Mouse (Mus musculus) c-Kit-positive CD71-positive TER-119-negative erythroid progenitor cells, embryonic 14.5 days (primary cell): ENCODE results near the gene Pcsk5.
"Not testable (repeated sequence)": the region's sequence is repeated elsewhere in the genome, so short reads cannot be mapped to it uniquely, and the experiment has no call there.

Experiments used
- DNase-seq: peaks from one replicate; pipeline ENCODE4 v3.0.0-alpha.2; 2013; ENCODE audit warnings: low read depth

Pcsk5 gene

DNA sequence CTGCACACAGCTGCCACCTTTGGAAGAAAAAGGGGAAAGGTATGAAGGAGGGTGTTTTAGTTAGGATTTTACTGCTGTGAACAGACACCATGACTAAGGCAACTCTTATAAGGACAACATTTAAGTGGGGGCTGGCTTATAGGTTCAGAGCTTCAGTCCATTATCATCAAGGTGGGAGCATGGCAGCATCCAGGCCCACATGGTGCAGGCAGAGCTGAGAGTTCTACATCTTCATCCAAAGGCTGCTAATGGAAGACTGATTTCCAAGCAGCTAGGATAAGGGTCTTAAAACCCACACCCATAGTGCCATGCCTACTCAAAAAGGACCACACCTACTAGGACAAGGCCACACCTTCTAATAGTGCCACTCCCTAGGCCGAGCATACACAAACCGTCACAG is 364.3 kb downstream of the Pcsk5 start:
- DNase-seq: not testable (repeated sequence)

DNA sequence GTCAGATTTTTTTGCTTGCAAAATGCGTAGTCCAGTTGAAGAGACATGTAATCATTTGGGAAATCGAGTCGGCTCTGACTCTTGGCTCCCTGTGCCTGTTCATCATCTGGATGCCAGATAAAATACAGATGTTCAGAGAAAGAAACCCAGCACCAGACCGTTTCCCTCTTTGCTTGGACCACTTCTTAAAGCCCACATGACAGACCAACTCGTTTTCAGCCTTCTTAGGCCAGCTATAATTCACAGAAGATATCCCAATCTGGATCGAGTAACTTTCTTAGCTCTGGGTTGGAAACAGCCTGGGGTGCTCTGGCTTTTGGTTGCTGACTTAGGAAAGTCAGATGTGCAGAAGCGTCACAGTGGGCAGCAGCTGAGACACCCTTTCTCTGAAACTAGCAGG is 365.6 kb downstream of the Pcsk5 start:
- DNase-seq: no peak

GRCm38 (mm10) chr19:17471196-17471595 is 366.2 kb downstream of the Pcsk5 start:
- DNase-seq: no peak

- no peak for DNase-seq
Observed at GRCm38 (mm10) chr19:17467556-17468211, 369.7 kb downstream of the Pcsk5 start.

DNA sequence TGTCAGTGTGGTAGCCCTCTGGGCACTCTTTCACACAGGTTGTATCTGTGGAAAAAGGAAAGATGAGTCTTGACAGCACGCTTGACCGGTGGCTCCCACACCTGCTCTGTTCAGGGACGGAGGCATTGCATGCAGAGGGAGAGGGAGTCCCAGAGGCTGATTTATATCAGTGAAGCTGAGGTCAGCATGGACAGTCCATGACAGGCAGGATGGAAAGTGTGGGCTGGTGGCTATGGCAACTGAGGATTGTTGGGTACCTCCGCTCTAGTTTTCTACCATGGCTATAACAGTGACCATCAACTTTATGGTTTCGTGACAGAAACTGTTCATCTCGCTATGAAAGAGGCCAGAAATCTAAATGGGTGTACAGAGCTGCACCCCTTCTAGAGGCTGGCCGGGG is 385.4 kb downstream of the Pcsk5 start:
- DNase-seq: no peak

DNA sequence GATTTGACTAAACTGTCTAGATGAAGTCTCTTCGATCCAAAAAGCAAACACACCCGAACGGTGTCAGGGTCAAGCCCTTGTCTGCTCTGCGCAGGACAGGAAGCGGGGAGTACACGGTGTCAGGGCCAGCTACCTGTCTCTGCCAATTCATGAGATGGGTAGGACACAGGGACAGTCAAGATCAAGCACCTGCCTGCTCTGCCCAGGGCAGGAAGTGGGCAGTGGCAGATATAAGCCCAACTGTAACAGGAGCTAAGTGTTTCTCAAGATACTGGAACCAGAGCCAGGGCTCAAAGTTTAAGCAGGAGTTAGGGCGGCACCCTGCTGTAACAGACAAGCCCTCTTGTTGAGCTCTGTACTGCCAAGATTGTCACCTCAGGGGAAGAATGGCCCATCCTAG is 393.9 kb downstream of the Pcsk5 start:
- no peak for DNase-seq

GRCm38 (mm10) chr19:17439476-17440189 is 397.8 kb downstream of the Pcsk5 start:
- no peak for DNase-seq

GRCm38 (mm10) chr19:17436651-17437050 is 400.8 kb downstream of the Pcsk5 start:
- DNase-seq: no peak

DNA sequence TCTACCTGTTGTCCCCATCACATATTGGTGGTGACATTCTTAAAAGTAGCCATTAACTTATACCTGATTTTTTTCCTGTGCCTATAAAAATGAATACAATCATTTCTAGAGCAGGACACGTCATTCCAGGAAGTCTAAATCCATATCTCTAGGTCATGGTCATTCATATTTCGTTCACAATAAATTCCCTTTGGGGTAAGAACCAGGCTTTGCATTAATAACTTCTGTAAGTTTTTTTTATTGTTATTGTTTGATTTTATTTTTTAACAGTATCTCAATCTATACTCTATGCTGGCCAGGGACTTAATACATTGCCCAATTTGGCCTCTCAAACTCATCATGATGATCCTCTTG is 408.9 kb downstream of the Pcsk5 start:
- DNase-seq: no peak

GRCm38 (mm10) chr19:17427824-17428560 is 409.4 kb downstream of the Pcsk5 start:
- DNase-seq: no peak

GRCm38 (mm10) chr19:17423306-17423705 is 414.1 kb downstream of the Pcsk5 start:
- no peak for DNase-seq

DNA sequence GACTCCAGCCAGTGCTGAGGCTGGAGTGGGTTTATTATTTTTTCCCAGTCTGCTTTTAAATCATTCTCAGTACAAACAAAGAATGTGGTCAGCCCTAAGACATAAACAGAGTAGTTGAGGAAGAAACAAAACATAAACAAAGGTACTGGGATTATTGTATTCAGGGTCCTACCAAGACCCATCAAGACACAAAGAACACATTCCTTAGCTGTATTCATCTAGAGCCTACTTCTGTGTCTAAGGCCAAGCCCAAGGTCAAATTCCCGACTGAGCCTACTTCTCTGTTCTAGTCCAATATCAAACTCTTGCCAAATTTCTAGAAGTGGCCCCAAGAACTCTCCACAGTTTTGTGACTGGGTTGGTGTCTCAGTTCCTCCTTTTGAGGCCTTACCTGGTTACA is 419.6 kb downstream of the Pcsk5 start:
- DNase-seq: no peak

DNA sequence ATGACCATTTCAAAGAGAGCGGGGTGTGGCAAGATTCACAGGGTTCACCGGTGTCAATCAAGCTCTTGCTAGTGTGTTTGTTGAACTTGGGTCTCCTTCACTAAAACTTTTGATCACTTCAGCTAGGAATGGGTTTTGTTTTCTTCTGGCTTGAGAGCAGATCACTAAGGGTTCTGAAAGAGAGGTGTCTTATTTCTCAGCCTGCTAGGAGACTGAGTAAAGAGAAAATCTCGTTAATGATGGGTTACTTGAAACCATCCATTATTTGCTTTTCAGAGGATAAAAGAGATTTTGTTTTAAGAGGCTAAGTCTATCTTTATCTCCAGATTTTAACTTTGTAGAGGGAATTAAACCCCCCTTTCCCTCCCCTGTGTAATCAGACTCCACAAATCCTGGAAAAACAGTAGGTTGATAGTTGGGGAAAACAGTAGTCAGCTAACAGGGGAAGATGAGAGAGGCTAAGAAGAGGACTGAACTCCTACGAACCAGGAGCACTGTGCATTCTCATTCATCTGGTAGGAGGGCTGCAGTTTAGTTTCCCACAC is 424.4 kb downstream of the Pcsk5 start:
- no peak for DNase-seq

DNA sequence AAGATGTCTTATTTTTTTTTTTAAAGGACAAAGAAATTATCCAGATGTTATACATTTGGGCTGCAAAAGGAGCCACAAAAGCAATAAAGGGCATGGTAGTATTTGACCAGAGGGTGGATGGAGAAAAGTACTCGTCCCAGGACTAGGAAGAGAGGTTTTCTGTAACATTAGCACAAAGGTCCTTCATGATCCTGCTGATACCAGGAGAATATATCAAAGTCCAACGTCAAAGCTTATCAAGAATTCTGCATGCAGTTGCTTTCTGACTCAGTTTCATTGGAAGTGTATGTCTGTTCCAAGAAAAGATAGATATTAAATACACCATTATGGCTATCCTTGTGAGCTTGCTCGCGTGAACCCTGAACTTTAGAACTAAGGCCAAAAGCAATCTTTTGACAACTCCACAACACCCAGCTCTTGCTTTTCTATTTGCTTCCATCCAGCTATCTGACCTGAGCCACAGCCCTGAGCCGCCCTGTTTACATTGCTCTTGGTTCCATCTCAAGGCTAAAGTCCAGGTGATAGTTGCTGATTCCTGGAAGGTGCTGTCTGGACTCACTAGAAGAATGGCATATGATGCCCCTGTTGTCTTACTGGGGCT is 426.9 kb downstream of the Pcsk5 start:
- peak; percentile 31 for DNase-seq

DNA sequence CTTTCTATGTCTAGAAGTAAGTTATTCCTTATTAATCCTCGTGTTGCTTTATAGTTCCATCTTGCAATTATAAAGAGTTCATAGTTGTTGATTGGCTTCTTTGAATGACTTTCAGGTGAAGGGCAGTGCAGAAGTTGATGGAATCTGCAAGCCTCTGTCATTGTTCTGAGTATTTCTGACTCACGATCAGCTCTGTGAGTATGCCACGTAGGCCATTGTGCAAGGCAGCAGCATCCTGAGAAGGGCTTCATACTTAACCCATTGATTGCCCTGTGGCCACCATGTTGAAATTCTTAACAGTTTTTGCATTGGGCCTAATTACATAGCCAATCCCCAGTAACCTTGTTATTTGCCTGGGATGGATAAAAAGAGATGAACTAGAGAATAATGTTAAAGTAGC is 428.1 kb downstream of the Pcsk5 start:
- no peak for DNase-seq

- no peak for DNase-seq
Observed at GRCm38 (mm10) chr19:17408591-17408990, 428.8 kb downstream of the Pcsk5 start.

GRCm38 (mm10) chr19:17406823-17407222 is 430.6 kb downstream of the Pcsk5 start:
- DNase-seq: no peak

- no peak for DNase-seq
Observed at GRCm38 (mm10) chr19:17403175-17403574, 434.3 kb downstream of the Pcsk5 start.

GRCm38 (mm10) chr19:17400571-17400970 is 436.9 kb downstream of the Pcsk5 start:
- DNase-seq: no peak

GRCm38 (mm10) chr19:17399965-17400364 is 437.5 kb downstream of the Pcsk5 start:
- no peak for DNase-seq

DNA sequence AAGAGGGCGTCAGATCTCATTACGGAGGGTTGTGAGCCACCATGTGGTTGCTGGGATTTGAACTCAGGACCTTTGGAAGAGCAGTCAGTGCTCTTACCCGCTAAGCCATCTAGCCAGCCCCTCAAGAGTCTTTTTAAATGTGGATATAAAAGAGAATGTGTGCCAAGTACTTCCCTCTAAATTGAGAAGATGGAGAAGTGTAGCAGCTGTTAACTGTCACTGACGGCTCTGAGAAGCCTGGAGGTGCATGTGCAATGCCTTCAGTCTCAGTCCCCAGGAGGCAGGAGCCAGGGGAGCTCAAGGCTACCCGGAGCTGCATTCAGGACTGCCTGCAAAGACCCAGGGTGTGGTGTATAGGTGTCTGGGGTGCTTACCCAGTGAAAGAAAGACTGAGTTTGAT is 439.5 kb downstream of the Pcsk5 start:
- no peak for DNase-seq

DNA sequence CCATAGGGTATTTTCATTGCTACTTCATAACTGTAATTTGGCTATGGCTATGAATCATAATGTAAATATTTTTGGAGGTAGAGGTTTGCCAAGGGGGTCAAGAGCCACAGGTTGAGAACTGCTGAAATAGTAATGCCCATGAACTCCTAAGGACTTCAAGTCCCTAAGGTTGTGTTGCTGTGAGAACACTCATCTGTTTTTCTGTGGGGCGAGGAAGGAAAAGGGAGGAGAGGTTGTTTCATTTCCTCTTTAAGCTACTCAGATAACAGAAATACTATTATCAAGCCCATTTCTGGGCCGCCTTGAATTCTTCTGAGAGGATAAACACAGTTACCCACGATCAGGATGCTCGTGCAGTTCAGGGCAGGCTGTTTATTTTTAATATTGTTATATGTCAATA is 440.6 kb downstream of the Pcsk5 start:
- no peak for DNase-seq
